Mouse (Mus musculus) ovary, adult 18-20 months (tissue): Measurements from ENCODE around the gene Slc51a.
"Not testable (repeated sequence)": the region's sequence is repeated elsewhere in the genome, so short reads cannot be mapped to it uniquely, and the experiment has no call there.

Experiments used
- DNase-seq: peaks from one replicate; pipeline ENCODE4 v3.0.0; 2022; ENCODE audit warnings: low spot score, mixed read lengths

The Slc51a gene

DNA sequence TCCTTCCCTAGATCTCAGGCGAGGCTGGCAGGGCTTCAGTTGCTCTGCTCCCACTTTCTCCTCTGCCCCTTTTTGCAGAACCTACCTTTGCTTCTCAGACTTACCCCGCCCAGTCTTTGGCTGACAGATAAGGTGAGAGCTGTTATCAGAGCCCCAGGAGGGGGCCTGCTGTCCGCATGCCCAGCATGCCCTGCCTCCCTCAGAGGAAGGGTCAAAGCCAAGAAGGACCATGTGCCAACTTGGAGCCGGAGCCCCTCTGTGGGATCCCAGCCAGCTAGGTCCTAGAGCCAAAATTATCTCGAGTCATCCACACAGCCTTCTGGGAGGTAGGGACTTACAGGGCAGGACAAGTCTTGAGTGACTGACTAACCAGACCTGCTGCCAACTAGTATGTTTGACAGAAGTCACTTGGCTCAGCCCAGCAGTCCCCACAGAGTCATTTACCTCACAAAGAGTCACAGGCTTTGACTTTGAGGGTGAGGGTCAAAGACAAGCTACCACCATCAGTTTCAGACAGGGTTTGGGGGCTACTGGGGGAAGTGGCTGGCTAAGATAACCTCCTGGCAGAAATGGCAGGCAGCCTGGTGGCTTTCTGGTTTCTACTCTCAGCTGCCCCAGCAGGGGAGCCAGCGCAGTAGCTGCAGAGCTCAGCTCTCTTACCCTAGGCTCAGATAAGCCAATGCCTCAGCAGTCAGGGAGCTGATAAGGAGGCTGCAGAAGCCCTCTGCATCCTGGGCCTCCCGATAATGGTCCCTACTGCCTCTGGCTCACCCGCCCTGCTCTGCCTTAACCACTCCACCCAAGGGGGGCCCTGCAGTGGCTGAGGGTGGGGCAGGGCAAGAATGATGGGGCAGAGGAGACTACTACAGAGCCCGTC lies 21.6 kb upstream of the Slc51a start:
- DNase-seq, result peak; percentile 22

DNA sequence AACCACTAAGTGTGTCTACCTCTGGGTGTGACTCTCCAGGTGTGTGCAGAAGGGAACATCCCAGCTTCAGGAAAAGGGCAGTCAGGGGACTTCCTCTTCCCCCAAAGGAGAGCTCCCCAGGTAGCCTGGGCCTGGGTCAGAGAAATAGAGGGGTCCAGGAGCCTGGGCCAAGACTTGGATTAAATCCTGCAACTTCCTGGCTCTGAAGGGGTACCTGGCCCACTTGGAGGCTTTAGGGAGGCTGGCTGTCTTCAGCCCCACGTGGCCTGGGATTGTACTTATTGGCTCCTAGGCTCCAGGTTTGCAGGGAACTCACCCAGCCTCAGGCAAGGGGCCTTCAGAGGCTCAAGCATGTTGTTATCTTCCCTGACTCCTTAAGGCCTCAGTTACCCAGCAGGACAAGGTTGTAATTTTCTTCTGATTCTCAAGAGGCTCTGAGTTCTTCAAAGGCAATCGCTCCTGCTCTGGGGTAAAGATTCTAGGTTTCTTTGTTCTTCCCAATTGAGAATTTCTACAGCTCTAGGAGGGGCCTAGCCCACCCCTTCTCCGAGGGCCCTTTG lies 20.9 kb upstream of the Slc51a start:
- DNase-seq, result no peak

DNA sequence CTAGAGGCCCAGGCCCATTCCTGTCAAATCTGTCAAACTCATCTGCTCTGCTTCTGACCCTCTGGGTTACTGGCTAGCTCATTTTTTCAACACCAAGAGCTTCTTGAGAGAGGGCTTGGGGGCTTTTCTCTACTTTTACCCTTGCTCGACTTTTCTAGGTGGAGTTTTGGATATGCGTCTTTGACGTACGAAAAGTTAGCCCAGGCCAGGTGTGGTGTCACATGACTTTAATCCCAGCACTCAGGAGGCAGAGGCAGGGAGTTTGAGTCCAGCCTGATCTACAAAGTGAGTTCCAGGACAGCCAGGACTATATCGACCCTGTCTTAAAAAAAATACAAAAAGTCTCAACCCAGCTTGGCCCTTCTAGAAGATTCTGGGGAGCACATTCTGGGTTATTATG lies 20.4 kb upstream of the Slc51a start:
- no peak for DNase-seq

DNA sequence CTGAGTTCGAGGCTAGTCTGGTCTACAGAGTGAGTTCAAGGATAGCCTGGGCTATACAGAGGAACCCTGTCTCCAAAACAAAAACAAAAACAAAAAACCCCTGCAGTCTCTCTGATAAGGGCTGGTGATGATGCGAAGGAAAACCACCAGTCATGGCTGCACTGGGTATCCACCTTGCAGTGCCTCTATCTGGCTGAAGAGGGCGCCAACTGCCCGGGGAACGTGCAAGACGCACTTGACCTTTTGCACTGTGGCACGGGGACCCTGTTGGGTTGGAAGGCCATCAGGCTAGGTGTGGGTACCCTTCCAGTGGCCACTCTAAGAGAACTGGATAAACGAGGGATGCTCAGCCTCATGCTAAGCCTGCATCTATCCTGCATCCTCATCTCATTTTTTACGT lies 19.7 kb upstream of the Slc51a start:
- no peak for DNase-seq

DNA sequence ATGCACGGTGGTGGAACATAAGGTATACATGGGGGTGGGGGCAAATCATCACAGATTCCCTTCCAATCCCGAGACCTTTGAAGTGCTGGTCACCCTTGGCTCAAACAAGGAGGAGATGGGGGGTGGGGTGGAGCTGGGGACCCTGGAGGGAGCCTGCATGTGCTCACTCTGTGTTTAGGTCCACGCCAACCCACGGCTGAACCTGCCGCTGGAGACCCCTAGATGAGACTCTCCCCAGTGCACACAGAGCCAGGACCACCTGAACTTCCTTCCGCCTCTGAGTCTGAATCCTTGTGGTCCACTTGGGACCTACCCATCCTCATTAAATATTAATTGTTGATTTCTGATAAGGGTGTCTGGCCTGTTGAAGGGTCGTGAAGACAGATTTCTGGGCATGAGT lies 19.2 kb upstream of the Slc51a start:
- DNase-seq, result no peak

DNA sequence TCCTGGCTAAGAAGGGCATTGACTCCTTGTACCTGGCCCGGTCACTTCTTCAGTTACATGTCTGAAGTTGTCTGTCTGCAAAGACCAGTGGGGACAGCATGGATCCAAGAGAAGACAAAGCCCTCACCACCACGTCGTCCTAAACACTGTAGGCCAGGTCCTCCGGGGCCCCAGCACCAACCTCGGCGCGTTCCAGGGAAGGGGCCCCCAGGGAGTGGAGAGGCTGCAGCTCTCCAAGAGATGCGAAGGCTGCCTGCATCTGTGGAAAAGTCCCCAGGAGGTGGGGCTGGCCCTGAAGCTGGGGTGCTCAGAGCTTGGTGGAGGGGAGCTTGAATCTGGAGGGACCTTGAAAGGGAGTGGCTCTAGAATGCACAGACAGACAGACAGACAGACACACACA lies 18.6 kb upstream of the Slc51a start:
- no peak for DNase-seq

DNA sequence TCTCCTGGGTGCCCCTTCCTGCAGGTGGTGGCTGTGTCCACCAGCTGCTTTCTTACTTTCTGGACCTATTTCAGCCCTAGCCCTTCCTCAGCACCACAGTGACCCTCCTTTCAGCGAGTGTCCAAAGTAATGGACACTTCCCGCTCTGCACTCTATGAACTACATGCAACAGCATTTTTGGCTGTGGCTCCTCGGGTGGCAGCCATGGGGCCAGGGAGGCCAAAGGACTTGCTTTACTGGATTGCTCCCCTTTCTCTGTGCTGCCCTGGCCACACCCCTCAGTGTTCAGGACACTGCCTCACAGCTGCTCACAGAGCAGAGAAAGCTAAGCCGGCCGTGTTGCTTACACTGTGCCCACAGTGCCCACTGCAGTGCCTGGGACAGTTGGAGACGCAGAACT lies 16.0 kb upstream of the Slc51a start:
- DNase-seq, result no peak

DNA sequence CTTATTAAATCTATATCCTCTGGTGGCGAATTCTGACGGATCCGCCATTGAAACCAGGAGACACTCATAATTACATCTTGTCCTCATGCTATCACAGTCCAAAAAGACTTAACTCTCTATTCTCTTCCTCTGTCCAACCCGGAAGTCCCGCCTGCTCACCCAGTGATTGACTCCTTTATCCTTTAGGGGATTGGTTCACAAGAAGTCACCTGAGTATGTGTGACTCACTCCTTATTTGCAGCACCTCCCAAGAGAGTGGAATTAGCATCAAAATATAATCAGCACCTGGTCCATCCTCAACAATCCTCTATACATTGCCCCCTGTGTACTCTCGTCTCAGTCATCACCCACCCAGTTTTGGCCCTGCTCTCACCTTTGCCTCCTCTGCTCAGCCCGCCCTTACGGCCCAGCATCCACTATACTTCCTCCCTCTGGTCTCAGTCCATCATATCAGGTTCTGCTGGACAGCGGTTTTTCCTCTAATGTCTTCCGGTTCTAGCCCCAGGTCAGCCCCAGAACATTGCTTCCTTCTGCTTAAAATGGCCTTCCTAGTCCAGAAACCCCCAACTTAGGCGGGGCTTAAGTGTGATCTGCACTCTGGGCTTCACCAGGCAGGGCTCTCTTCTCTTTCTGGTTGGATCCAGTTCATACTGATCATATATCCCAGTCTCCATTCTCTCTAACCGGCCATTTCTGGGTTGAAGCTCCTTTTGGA lies 15.1 kb upstream of the Slc51a start:
- DNase-seq, result no peak

DNA sequence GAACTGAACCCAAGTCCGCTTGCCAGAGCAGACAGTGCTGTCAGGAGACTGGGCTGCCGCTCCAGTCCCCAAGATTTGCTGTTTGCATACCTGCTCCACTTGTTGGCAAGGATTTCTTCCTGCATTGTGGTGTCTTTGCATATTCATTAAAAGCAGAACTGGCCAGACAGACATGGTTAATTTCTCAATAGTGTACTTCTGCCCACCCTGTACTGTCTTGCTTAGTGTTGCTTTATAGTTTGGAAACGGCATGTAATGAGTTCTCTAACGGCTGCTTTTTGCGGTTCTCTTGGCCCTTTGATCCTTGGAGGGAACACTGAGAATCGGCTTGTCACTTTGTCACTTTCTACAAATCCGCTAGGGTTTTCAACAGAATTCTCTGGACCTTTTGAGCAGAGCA lies 13.8 kb upstream of the Slc51a start:
- DNase-seq, result no peak

DNA sequence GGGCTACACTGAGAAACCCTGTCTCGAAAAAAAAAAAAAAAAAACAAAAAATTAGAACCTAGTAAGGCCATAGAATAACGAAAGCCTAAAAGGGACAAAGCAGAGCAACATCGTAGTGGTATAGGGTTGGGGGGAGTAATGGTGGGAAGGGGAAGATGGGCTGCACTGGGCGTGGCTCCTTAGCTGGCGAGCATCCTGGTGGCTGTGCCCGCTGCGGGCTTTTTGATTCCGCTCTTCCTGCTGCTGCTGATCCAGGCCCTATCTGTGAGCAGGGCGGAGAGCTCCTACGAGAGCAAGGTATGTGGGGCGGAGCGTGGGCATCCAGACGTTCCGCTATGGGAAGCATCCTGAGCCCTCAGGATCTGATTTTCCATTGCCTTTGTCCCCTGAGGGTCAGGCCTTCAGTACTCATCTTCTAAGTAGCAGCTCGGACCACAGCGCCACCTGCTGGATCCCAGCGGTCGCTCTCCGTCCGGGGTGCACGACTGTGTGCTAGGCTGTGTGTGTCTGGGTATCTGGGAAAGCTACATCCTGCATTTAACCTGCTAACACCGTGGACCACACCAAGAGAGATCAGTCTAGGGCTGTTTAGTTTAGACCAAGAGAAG lies 11.9 kb upstream of the Slc51a start:
- DNase-seq, result peak; percentile 59

DNA sequence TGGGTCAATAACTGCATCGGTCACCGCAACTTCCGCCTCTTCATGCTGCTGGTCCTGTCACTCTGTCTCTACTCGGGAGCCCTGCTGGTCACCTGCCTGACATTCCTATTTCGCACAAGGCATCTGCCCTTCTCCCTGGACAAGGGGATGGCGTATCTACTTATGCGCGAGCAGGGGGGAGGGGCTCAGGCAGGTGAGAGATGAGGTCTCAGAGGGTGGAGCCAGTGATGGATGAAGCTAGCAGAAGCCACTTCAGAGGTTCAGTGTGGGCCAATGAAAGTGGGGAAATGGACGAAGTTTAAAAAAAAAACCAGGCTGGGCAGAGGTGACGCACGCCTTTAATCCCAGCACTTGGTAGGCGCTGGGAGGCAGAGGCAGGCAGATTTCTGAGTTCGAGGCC lies 11.3 kb upstream of the Slc51a start:
- no peak for DNase-seq

DNA sequence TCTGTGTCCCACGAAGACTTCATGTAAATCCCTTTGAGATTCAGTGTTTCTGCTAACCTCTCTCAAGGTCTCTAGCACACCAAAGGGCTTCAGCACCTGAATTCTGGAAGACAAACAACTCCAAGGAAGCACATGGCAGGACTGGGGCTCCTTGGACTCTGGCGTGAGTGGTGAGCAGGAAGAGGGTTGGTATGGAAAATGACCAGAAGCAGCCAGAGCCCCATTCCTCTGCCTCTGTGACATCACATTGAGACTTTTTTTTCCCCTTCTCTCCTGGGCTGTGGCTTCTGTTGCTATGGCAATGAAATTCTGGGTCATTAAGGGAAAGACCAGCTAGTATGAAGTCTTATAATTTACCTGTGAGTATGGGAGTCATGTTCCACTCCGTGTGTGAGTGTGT lies 8.3 kb upstream of the Slc51a start, which contains the start of gene Zdhhc19:
Gene Zdhhc19 (plus strand): TSS at position 301 of the 400 bp plus-strand sequence.
- DNase-seq, result no peak

DNA sequence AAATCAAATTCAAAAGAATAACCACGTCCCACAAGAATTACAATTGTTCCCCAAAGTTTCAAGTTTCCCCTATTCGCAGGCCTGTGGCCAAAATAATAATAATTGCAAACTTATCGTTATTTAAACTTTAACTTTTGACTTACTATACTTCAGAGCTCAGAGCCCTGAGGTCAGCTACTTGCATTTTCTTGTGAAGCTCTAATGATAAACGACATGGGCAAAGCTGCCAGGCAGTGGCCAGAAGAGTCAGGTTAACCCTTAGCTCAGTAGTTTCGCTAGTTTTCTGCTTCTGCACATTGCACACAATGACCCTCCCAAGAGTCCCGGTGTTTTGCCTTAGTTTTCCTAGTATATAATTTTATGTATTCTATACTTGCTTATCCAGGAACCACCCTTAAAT lies 6.7 kb upstream of the Slc51a start:
- DNase-seq, result not testable (repeated sequence)

DNA sequence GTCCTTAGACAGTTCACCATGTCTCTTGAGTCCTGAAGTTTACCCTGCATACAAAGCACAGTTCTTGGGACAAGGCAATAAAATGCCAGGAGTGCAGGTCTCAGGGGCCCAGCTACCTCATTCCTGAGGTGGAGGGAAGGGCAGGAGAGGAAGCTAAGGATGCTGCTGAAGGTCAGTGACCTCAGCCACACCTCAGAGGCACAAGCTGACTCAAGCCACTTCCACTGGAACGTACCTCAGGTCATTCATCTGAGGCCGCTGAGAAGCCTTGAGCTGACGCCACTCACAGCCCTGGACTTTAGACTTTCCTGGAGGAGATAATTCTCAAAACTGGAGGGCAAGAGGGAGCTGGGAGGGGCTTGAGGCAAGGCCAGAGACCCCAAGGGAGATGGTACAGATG lies 1.3 kb upstream of the Slc51a start:
- no peak for DNase-seq

DNA sequence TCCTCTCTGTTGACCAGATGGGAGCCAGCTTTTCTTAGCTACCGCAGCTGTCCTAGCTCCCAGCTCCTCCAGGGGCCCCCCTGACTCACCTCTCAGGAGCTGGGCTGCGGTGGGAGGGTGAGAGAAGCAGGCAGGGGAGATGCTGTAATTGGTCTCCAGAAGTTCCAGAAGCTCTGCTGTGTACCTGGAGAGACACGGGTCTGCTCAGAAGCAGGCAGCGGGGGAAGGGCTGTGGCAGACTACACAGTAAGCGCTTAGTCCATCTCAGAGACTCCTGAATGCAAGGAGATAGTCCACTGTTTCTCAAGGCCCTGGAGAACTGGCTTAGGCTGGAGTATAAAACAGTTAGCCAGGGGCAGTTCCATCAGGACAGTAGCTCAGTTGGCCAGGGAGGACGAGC lies 1.6 kb downstream of the Slc51a start:
- no peak for DNase-seq

DNA sequence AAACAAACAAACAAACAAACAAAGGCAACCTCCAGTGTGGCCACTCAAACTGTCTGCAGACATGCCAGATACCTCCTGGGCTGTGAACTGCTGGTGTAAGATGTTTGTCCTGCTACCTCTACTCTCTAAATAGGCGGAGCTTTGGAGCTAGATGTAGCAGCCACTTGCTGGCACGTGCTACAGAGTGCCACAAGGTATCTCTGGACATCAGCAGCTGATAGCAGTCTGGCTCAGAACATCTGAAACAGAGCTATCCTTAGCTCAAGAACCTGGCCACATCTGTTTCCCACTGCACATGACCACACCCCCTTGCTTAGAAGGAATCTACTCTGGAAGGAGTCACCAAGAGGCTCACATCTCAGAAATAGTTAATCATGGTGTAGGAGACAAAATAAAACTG lies 2.5 kb downstream of the Slc51a start:
- no peak for DNase-seq

DNA sequence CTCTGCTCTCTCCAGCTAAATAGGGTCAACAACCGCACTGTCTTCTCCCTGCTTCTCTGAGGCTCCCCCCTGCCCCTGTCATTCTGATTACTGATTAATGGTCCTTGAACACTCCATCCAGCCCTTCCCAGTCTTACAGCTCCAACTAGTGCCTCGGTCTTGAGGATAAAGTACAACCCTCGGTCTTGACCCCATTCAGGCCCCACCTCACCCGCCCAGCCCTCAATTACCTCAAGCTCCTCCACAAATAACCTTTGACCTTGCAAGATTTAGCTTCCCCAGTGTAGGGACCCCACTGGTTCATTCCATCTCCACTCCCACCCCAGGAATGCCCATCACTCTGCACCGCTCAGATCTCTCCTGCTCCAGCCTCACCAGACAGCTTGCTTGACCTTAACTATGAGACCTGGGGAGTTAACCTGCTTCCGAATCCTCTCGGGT lies 3.2 kb downstream of the Slc51a start:
- no peak for DNase-seq

DNA sequence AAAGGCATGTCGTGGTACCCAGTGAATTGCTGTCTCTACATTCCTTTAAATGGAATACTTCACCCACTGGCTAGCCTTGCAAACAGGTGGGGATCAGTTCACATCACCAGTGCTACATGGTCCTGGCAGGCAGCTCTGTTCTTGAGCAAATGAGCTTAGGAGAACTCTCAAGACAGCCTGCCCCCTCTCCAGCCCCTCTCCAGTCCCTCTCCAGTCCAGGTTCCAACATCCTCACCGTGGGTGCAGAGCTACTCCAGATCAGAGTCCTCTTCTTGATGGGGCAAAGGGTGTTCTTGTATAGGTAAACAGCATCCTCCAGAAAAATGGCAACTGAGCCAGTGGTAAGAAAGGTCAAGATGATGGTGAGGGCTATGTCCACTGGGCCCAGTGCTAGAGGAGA lies 8.3 kb downstream of the Slc51a start:
- DNase-seq, result no peak

DNA sequence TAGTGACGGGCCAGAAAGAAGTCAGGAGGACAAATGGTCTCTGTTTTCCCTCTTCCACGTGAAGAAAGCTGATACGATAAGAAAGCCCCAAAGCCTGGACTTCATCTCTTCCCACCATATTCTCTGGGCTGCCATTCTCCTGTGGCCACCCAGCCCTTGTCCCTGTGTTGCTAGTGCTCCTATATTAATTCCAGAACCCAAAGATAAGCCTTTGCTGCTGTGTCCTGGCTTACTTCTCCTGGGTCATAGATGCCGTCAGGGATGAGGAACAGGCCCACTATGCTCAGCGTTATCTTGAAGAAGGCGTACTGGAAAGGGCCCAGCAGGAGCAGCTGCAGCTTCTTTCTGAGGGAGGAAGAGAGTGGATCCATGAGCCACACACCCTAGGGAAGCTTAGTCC lies 10.4 kb downstream of the Slc51a start:
- no peak for DNase-seq

DNA sequence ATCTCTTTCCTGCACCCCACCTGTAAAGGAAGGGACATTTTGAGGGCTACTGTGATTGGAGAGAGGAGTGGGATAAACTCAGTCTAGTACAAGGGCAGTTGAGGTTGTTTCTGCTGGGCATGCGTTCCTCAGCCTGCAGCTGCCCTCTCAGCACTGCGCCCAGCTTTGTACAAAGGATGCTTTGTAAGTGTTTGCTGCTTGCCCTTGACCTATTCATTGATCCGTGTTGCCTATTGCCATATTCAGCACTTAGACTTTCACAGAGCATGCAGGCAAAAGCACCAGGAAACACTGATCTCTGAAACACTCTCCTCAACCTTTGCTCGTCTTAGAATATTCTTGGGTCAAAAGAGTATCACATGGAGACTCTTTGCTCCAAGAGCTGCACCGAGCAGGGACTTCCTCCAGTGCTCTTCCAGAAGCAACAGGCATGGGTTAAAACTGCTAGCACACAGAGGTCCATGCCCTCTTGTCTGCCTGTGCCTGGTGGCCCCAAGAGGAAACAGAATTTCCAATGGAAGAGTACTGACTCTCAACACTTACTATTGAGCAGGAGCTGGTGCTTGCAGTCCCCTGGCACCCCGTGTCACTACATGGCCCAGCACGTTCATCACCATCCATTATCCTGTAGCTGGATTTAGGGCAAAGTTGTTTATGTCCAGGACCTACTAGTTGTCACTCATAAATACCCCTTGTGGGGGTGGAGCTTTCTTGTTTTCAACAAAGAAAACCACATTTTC lies 15.2 kb downstream of the Slc51a start:
- DNase-seq, result no peak

DNA sequence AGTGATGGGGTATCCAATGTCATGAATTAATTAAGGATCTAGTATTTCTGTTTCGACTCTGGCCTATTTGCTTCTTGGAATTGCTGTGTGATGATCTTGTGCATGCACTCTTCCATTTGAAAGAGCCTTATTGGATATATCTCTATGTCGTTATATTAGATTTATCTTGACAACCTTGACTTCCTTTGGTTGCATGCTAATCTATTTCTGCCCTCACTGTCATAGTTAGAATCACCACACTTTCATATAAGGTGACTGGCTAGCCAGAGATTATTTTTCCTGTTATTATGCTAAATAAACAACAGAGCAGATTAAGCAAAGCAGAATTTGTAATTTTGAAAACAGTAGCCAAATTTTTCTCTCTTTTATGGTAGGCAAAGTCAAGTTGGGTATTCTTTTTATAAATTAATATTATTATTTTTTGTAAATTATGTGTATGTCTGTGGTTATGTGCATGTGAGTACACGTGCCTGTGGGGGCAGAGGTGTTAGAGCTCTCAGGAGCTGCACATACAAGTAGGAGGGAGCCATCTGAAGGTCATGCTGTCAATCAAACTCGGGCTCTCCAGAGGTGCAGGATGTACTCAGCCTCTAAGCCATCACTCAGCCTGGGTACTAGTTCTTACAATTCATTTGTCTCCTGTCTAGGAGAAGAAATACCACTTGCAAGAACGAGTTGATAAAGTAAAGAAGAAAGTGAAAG lies 18.1 kb downstream of the Slc51a start:
- DNase-seq, result no peak
